Mouse (Mus musculus): ENCODE measurements at regions not wholly inside any gene's neighbourhood (a gene's known extent, or its start where the extent isn't known, plus 50 kb on each side); places are given as distances from the start of the nearest gene placed in this dataset.

DNA sequence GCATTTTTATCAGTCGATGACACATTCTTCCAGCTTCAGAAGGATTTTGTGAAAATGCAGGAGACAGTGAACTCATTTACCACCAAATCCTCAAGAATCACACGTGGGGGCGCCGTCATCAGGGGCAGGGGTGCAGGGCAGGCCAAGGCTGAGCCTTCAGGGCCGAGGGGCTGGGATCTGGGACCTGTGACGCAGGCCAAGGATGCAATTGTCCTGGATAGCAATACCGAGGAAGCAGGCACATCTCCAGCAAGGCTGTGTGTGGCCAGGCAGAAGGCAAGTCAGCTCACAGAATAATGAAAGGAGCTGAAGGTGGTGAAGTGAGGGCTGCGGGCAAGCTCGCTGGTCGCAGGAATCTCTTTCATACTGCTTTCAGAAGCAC, 897.3 kb upstream of the Car8 start:
- H3K9me3 ChIP-seq (replicated peaks; ENCODE audit: control insufficient read depth, low read length), result no peaks in the 10 kb centered on the region
- peak overlapping the region; percentile 15 for H3K4me3 ChIP-seq (ENCODE audit: low read depth, low read length)
- H3K4me2 ChIP-seq (ENCODE audit: low read length), result peak overlapping the region; percentile 63
- H3K27me3 ChIP-seq (replicated peaks; ENCODE audit: control insufficient read depth, insufficient read depth, low read length), result no peaks in the 10 kb centered on the region
- ATAC-seq (peak; percentile 89), DNase-seq (ENCODE audit: low spot score) (peak; percentile 59)
- H3K36me3 ChIP-seq (ENCODE audit: control insufficient read depth, insufficient read depth, low read length), result no peaks in the 10 kb centered on the region
- H3K9ac ChIP-seq (ENCODE audit: low read length), result peak overlapping the region; percentile 62
- peak overlapping the region; percentile 59 for H3K27ac ChIP-seq (ENCODE audit: low read depth, low read length)
- WGBS, result 5% methylated on average over 10 of the region's 10 CpGs
- H3K4me1 ChIP-seq (ENCODE audit: control insufficient read depth, insufficient read depth, low read length), result peaks cover 6% of the 10 kb centered on the region; the same call in 1 of the 2 replicates

DNA sequence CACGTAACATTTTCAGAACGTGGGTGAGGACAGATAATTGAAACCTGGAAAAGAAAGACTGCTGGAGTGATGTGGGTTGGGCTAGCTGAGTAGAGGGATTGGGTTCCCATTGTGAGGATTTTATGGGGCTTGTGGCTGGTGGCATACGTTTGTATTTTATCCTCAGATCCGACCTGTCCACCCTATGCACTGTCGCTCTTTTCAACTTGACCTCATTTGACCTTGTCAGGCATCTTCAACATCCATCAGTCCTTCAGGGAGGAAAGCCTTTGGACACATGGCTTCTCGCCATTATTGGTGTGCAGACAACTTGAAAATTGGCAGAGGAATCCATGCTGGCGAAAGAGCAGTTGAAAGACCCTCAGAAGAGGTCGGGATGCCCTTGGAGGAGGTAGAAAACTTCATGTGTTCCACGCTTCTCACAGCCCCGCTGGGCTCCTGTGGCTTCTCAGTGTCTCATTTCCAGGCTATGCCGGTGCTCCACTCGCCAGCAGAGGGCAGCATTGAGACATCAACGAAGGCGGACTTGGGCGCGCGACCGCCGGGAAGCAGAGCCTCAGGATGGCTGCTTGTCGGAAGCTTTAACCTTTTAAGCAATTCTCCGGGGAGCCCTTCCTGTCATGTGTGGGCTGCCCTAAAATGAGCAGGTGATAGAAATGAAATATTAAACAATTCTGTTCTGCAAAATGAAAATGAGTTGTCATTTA, 896.8 kb upstream of the Car8 start:
- DNase-seq (ENCODE audit: low spot score) (peak; percentile 96), ATAC-seq (peak; percentile 93)
- H3K9me3 ChIP-seq (replicated peaks; ENCODE audit: control insufficient read depth, low read length), result no peaks in the 10 kb centered on the region
- H3K4me2 ChIP-seq (ENCODE audit: low read length), result peak overlapping the region; percentile 63
- no peaks in the 10 kb centered on the region for H3K36me3 ChIP-seq (ENCODE audit: control insufficient read depth, insufficient read depth, low read length)
- WGBS, result 15% methylated on average over 21 of the region's 21 CpGs
- H3K27ac ChIP-seq (ENCODE audit: low read depth, low read length), result no peak overlapping the region
- H3K4me3 ChIP-seq (ENCODE audit: low read depth, low read length), result peak overlapping the region; percentile 15
- peaks cover 6% of the 10 kb centered on the region; the same call in 1 of the 2 replicates for H3K4me1 ChIP-seq (ENCODE audit: control insufficient read depth, insufficient read depth, low read length)
- peak overlapping the region; percentile 62 for H3K9ac ChIP-seq (ENCODE audit: low read length)
- H3K27me3 ChIP-seq (replicated peaks; ENCODE audit: control insufficient read depth, insufficient read depth, low read length), result no peaks in the 10 kb centered on the region

DNA sequence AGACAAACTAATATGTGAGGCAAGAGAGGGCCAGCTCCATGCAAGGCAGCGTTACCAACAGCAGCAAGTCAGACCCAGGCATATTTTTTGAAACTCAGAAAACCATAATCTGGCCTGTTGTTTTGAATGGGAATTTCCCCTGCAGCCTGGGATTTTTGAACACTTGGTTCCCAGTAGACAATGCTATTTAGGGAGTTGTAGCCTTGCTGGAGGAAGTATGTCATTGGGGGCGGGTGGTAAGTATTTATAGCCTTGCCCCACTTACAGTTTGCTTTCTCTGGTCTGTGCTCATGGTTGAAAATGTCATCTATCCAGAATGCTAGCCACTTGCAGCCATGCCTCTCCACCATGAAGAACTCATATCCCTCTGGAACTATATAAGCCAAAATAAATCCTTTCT, 894.9 kb upstream of the Car8 start:
- WGBS, result 87% methylated on average over 2 of the region's 2 CpGs
- Histone ChIP-seq H3K9me3 (replicated peaks; ENCODE audit: control insufficient read depth, low read length) (no peaks in the 10 kb centered on the region), H3K36me3 (ENCODE audit: control insufficient read depth, insufficient read depth, low read length) (no peaks in the 10 kb centered on the region), H3K27me3 (replicated peaks; ENCODE audit: control insufficient read depth, insufficient read depth, low read length) (no peaks in the 10 kb centered on the region), H3K4me3 (ENCODE audit: low read depth, low read length) (no peak overlapping the region), H3K4me1 (ENCODE audit: control insufficient read depth, insufficient read depth, low read length) (peaks cover 6% of the 10 kb centered on the region; the same call in 1 of the 2 replicates), H3K4me2 (ENCODE audit: low read length) (no peak overlapping the region), H3K27ac (ENCODE audit: low read depth, low read length) (no peak overlapping the region), H3K9ac (ENCODE audit: low read length) (no peak overlapping the region)
- no peak for DNase-seq (ENCODE audit: low spot score)
- no peak for ATAC-seq

DNA sequence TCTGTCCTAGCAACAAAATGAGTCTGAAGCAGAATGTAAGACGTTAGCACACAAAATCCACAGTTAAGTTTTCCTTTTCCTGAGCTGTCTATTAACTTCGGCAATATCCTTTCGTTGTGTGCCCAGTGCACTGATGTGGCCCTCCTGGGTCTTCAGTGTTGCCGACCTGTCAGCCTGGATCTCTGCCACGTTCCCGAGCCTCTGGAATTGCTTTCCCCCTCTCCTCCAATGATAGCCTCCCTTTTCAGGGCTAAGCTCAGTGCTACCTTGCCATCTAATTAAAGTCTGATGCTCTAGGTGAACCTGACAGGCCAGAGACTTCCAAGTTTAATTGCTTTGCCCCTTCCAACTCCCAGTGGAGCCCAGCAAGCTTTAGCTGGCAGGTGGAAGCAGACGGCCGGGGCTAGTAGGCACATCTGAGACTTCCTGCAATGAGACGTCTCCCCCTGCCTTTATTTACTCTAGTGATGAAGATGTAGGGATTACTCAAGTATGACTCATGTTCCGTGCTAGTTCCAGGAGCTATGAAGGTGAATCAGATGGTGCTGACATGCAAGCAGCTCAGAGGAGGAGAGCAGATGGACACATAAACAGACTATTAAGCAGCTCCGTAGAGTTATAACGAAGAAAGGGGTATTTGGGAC, 894.3 kb upstream of the Car8 start:
- H3K4me2 ChIP-seq (ENCODE audit: low read length), result no peak overlapping the region
- no peak overlapping the region for H3K9ac ChIP-seq (ENCODE audit: low read length)
- no peaks in the 10 kb centered on the region for H3K9me3 ChIP-seq (replicated peaks; ENCODE audit: control insufficient read depth, low read length)
- DNase-seq (ENCODE audit: low spot score) (no peak), ATAC-seq (no peak)
- WGBS, result 68% methylated on average over 12 of the region's 12 CpGs
- H3K27ac ChIP-seq (ENCODE audit: low read depth, low read length), result no peak overlapping the region
- H3K36me3 ChIP-seq (ENCODE audit: control insufficient read depth, insufficient read depth, low read length), result no peaks in the 10 kb centered on the region
- no peak overlapping the region for H3K4me3 ChIP-seq (ENCODE audit: low read depth, low read length)
- peaks cover 6% of the 10 kb centered on the region; the same call in 1 of the 2 replicates for H3K4me1 ChIP-seq (ENCODE audit: control insufficient read depth, insufficient read depth, low read length)
- H3K27me3 ChIP-seq (replicated peaks; ENCODE audit: control insufficient read depth, insufficient read depth, low read length), result no peaks in the 10 kb centered on the region

DNA sequence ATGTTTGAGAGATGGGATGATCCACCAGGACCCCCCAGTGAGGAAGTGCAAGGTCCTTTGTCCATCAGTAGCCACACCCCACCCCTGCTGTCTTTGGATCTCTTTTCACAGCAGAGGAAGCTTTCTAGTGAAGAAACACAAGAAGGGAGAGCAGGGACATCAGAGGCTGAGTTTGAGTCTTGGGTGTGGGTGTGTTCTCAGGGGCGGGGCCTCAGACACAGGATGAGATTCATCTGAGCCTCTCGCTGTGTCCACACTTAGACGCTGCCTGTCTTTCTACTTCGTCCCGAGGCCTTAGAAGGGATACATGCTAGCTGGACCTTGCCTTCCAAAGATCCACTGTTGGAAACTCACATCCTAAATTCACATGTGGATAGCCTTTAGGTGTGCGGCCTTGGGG, 893.5 kb upstream of the Car8 start:
- H3K9ac ChIP-seq (ENCODE audit: low read length), result no peak overlapping the region
- no peak overlapping the region for H3K4me2 ChIP-seq (ENCODE audit: low read length)
- no peak overlapping the region for H3K27ac ChIP-seq (ENCODE audit: low read depth, low read length)
- WGBS, result 92% methylated on average over 6 of the region's 6 CpGs
- no peaks in the 10 kb centered on the region for H3K36me3 ChIP-seq (ENCODE audit: control insufficient read depth, insufficient read depth, low read length)
- H3K27me3 ChIP-seq (replicated peaks; ENCODE audit: control insufficient read depth, insufficient read depth, low read length), result no peaks in the 10 kb centered on the region
- H3K9me3 ChIP-seq (replicated peaks; ENCODE audit: control insufficient read depth, low read length), result no peaks in the 10 kb centered on the region
- H3K4me3 ChIP-seq (ENCODE audit: low read depth, low read length), result no peak overlapping the region
- peaks cover 6% of the 10 kb centered on the region; the same call in 1 of the 2 replicates for H3K4me1 ChIP-seq (ENCODE audit: control insufficient read depth, insufficient read depth, low read length)
- no peak for DNase-seq (ENCODE audit: low spot score)
- ATAC-seq, result no peak

DNA sequence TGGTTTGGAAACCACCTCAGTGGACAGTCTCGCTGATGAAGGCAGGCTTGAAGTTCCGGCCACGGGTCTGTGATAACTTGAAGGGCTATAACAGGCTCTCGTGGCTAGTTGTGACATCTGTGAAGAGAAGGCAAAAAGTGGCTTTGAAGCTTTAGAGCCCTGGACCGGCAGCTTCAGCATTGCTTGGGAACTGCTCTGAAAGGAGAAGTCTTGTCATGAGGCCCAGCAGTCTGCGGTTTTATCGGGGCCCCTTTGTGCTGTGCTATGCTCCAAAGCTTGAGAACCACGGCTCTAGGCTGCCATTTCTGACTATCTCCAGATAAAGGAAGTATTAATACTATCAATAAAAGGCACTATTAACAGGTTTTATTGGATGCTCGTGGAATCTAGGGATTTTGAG, 892.8 kb upstream of the Car8 start:
- no peak overlapping the region for H3K27ac ChIP-seq (ENCODE audit: low read depth, low read length)
- WGBS, result 82% methylated on average over 9 of the region's 9 CpGs
- no peaks in the 10 kb centered on the region for H3K9me3 ChIP-seq (replicated peaks; ENCODE audit: control insufficient read depth, low read length)
- no peaks in the 10 kb centered on the region for H3K36me3 ChIP-seq (ENCODE audit: control insufficient read depth, insufficient read depth, low read length)
- no peak for DNase-seq (ENCODE audit: low spot score)
- H3K27me3 ChIP-seq (replicated peaks; ENCODE audit: control insufficient read depth, insufficient read depth, low read length), result no peaks in the 10 kb centered on the region
- no peak overlapping the region for H3K4me3 ChIP-seq (ENCODE audit: low read depth, low read length)
- no peak overlapping the region for H3K4me2 ChIP-seq (ENCODE audit: low read length)
- no peak overlapping the region for H3K9ac ChIP-seq (ENCODE audit: low read length)
- ATAC-seq, result no peak
- H3K4me1 ChIP-seq (ENCODE audit: control insufficient read depth, insufficient read depth, low read length), result peaks cover 5% of the 10 kb centered on the region; the same call in 1 of the 2 replicates

DNA sequence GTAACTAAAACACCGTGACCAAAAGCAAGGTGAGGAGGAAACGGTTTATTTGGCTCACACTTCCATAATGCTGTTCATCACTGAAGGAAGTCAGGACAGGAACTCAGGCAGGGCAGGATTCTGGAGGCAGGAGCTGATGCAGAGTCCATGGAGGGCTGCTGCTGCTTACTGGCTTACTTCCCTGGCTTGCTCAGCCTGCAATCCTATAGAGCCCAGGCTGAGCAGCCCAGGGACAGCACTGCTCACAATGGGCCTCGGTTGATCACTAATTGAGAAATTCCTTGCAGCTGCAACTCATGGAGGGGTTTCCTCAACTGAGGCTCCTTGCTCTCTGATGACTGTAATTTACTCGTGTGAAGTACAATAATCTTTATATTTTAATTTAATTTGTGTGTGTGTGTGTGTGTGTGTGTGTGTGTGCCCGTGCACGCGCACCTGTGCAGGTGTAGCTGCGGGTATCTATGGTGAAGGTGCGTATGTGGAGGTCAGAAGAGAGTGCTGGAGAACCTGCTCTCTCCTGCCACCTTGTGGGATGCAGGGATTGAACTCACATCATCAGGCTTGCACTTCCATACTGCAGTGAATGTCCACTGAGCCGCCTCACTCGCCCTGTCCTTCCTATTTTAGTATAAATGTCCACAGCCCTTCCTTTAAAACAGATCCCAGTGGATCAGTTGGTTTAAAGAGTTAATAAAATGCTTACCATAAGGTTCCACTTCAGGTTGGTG, 886.6 kb upstream of the Car8 start:
- H3K36me3 ChIP-seq (ENCODE audit: control insufficient read depth, insufficient read depth, low read length), result no peaks in the 10 kb centered on the region
- H3K9me3 ChIP-seq (replicated peaks; ENCODE audit: control insufficient read depth, low read length), result no peaks in the 10 kb centered on the region
- no peak for ATAC-seq
- H3K4me3 ChIP-seq (ENCODE audit: low read depth, low read length), result no peak overlapping the region
- WGBS, result 35% methylated on average over 11 of the region's 11 CpGs
- no peaks in the 10 kb centered on the region for H3K4me1 ChIP-seq (ENCODE audit: control insufficient read depth, insufficient read depth, low read length)
- no peak overlapping the region for H3K4me2 ChIP-seq (ENCODE audit: low read length)
- peak; percentile 39 for DNase-seq (ENCODE audit: low spot score)
- H3K27ac ChIP-seq (ENCODE audit: low read depth, low read length), result no peak overlapping the region
- no peaks in the 10 kb centered on the region for H3K27me3 ChIP-seq (replicated peaks; ENCODE audit: control insufficient read depth, insufficient read depth, low read length)
- H3K9ac ChIP-seq (ENCODE audit: low read length), result no peak overlapping the region

DNA sequence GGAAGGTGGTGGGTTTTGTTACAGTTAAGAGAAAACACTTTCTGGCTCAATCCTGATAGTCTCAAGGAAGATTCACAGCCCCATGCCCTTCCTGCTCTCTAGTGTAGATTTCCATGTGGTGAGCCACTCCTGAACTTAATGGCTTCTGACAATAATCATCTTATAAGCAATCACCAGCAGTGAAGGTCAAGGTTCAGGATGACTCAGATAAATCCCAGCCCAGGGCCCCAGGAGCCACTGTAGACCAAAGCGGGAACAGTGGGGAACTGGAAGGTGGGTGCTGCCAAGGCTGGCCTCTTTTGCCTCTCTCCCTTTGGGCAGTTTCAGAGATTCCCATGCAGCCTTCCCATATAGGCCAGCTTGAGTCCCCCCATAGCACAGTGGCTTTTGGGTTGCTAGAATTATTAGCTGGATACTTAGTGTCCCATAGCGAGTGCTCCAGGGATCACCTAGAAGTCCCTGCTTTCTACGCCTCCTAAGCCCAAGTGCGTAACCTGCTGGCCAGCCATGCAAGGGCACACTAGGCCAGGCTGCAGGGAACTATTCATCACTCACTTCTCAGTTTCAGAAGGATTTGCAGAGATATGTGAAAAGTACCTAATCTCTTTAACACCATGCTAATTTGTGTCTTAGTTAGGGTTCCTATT, 885.9 kb upstream of the Car8 start:
- Histone ChIP-seq H3K27ac (ENCODE audit: low read depth, low read length) (no peak overlapping the region), H3K4me1 (ENCODE audit: control insufficient read depth, insufficient read depth, low read length) (no peaks in the 10 kb centered on the region), H3K9ac (ENCODE audit: low read length) (no peak overlapping the region), H3K27me3 (replicated peaks; ENCODE audit: control insufficient read depth, insufficient read depth, low read length) (no peaks in the 10 kb centered on the region), H3K4me3 (ENCODE audit: low read depth, low read length) (no peak overlapping the region), H3K9me3 (replicated peaks; ENCODE audit: control insufficient read depth, low read length) (no peaks in the 10 kb centered on the region), H3K36me3 (ENCODE audit: control insufficient read depth, insufficient read depth, low read length) (no peaks in the 10 kb centered on the region), H3K4me2 (ENCODE audit: low read length) (no peak overlapping the region)
- no peak for DNase-seq (ENCODE audit: low spot score)
- 91% methylated on average over 4 of the region's 4 CpGs for WGBS
- ATAC-seq, result no peak
